Mouse (Mus musculus): ENCODE results near the gene Gm12248.

DNA sequence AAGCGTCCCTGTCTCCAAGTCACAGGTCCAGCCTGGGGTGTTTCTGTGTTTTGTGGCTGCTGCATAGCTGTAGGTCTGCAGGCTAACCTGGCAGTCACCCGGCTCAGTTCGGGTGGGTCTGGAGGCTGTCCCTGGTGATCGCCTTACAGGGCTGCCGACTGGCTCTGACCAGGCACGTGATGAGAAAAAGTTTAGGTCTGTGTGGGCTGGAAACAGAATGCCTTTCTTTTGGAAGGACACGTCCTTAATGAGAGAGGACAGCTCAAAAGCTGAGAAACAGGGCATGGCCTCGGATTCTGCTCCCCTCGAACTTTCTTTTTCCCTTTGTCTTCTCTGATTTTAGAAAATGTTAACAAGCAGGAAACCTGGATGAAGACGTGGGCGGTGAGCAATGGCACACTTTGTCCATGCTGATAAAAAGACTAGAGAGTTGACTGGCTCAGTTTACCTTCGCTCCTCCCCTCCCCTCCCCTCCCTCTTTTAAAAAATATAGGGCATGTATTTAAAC is at the start of gene Gm12248:
- TF ChIP-seq POLR2A (IDR thresholded peaks at IDR 0.05; ENCODE audit: borderline replicate concordance, insufficient read depth, low read length) (no peak), CTCF (IDR thresholded peaks at IDR 0.05; ENCODE audit: borderline replicate concordance, insufficient read depth, low read depth, low read length) (no peak)

Data from cerebellum, adult 2 months (tissue).